Mouse (Mus musculus) forebrain, embryonic 11.5 days (tissue): ENCODE data around the gene Vti1b. TPM values are rescaled to one million over a fixed set of nuclear protein-coding genes. Genes with fewer than 3 reads are reported as not detected.

ENCODE experiments used
- ATAC-seq: fragments of 200-750 bp; cut with Nextera tagmentation; replicated peaks from 2 replicates; pipeline ENCODE4 v1.8.0; 2017; ENCODE audit warnings: moderate TSS enrichment; ENCODE audit not compliant: low FRiP score
- DNase-seq: peaks from one replicate; pipeline ENCODE4 v3.0.0-alpha.2; 2017; ENCODE audit warnings: low spot score
- H3K27ac ChIP-seq: fragments of 300-500 bp; sonication (generic); 2 replicates; pipeline ENCODE4 v1.5.1; 2014; ENCODE audit warnings: low read depth, low read length
- H3K27me3 ChIP-seq: fragments of 300-500 bp; sonication (generic); 2 replicates; pipeline ENCODE4 v1.6.1; 2014; ENCODE audit warnings: mild to moderate bottlenecking, low read length, mixed read lengths; ENCODE audit not compliant: control insufficient read depth, insufficient read depth
- H3K36me3 ChIP-seq: fragments of 300-500 bp; sonication (generic); 2 replicates; pipeline ENCODE4 v1.6.1; 2014; ENCODE audit warnings: mild to moderate bottlenecking, low read length, moderate library complexity, mixed read lengths; ENCODE audit not compliant: control insufficient read depth, insufficient read depth
- H3K4me1 ChIP-seq: fragments of 300-500 bp; sonication (generic); replicated peaks from 2 replicates; pipeline ENCODE4 v1.6.1; 2014; ENCODE audit warnings: low read length, mixed read lengths; ENCODE audit not compliant: control insufficient read depth, insufficient read depth
- H3K4me2 ChIP-seq: fragments of 300-500 bp; sonication (generic); 2 replicates; pipeline ENCODE4 v1.6.1; 2014; ENCODE audit warnings: low read depth, mild to moderate bottlenecking, low read length, moderate library complexity, mixed read lengths; ENCODE audit not compliant: severe bottlenecking
- H3K4me3 ChIP-seq: fragments of 300-500 bp; sonication (generic); 2 replicates; pipeline ENCODE4 v1.5.1; 2014; ENCODE audit warnings: low read depth, low read length
- H3K9ac ChIP-seq: fragments of 300-500 bp; sonication (generic); 2 replicates; pipeline ENCODE4 v1.6.1; 2014; ENCODE audit warnings: low read length
- H3K9me3 ChIP-seq: fragments of 300-500 bp; sonication (generic); 2 replicates; pipeline ENCODE4 v1.6.1; 2016; ENCODE audit warnings: low read length, mixed read lengths; ENCODE audit not compliant: control insufficient read depth
- WGBS: fragments of 180-500 bp; shearing (Covaris S2); extraction: QIAGEN DNeasy Blood & Tissue Kit; methylation state at CpG from one replicate; pipeline ENCODE4 v1.1.7; 2014; 5-methylcytosine and 5-hydroxymethylcytosine counted together
- polyA plus RNA-seq: library from polyadenylated mRNA; unstranded; fragments of >200 nt; fragmentation: Nextera tagmentation; extraction: Ambion mirVana; gene quantifications from 2 replicates; pipeline ENCODE4 v1.2.1, GENCODE M21; 2014

Vti1b gene
- polyA plus RNA-seq, 1 experiment from 2014 or later: 97.8 TPM

GRCm38 (mm10) chr12:79131706-79132460 is 40.6 kb downstream of the Vti1b start:
- no peak overlapping the region for H3K27ac ChIP-seq
- H3K4me2 ChIP-seq: peak overlapping the region; percentile 88; the same call in 1 of the 2 replicates
- H3K4me3 ChIP-seq: peak overlapping the region; percentile 42; the same call in 1 of the 2 replicates
- H3K4me1 ChIP-seq: peaks cover 3% of the 10 kb centered on the region; the same call in 1 of the 2 replicates
- WGBS: 28% methylated on average over 5 of the region's 5 CpGs
- no peak overlapping the region; the same call in 1 of the 2 replicates for H3K9ac ChIP-seq
- no peaks in the 10 kb centered on the region for H3K36me3 ChIP-seq
- no peak for DNase-seq
- ATAC-seq: no peak
- peaks cover 32% of the 10 kb centered on the region for H3K27me3 ChIP-seq
- no peaks in the 10 kb centered on the region for H3K9me3 ChIP-seq

- DNase-seq (no peak), ATAC-seq (no peak; the same call in 1 of the 2 replicates)
- under 1% methylated on average over 22 of the region's 22 CpGs for WGBS
- Histone ChIP-seq H3K27ac (no peak overlapping the region), H3K9me3 (no peaks in the 10 kb centered on the region), H3K9ac (peak overlapping the region; percentile 43), H3K4me1 (peaks cover 3% of the 10 kb centered on the region; the same call in 1 of the 2 replicates), H3K27me3 (peaks cover 32% of the 10 kb centered on the region), H3K4me2 (peak overlapping the region; percentile 88), H3K4me3 (peak overlapping the region; percentile 42), H3K36me3 (no peaks in the 10 kb centered on the region)
Measured at GRCm38 (mm10) chr12:79131178-79131675, 41.2 kb downstream of the Vti1b start.

- peak; percentile 91 for ATAC-seq
- H3K27ac ChIP-seq: no peak within 1 kb of the TSS
- H3K9ac ChIP-seq: peak within 1 kb of the TSS; percentile 43
- no peaks in the 10 kb centered on the region for H3K9me3 ChIP-seq
- no peaks in the 10 kb centered on the region for H3K36me3 ChIP-seq
- peak within 1 kb of the TSS; percentile 88 for H3K4me2 ChIP-seq
- DNase-seq: peak; percentile 87
- H3K27me3 ChIP-seq: peaks cover 32% of the 10 kb centered on the region
- WGBS: under 1% methylated on average over 47 of the region's 47 CpGs
- H3K4me1 ChIP-seq: peaks cover 3% of the 10 kb centered on the region; the same call in 1 of the 2 replicates
- H3K4me3 ChIP-seq: peak within 1 kb of the TSS; percentile 42
Measured at GRCm38 (mm10) chr12:79130299-79131177, 41.9 kb downstream of the Vti1b start, which contains the start of gene Arg2. TSS of gene Arg2 (plus strand) at chr12:79130777.

- Histone ChIP-seq H3K4me1 (no peaks in the 10 kb centered on the region), H3K36me3 (no peaks in the 10 kb centered on the region), H3K4me3 (no peak overlapping the region), H3K4me2 (no peak overlapping the region), H3K9me3 (no peaks in the 10 kb centered on the region), H3K9ac (no peak overlapping the region), H3K27me3 (no peaks in the 10 kb centered on the region), H3K27ac (no peak overlapping the region)
- WGBS: 39% methylated on average over 3 of the region's 3 CpGs
- ATAC-seq (no peak), DNase-seq (no peak)
Measured at GRCm38 (mm10) chr12:79122820-79123219, 49.6 kb downstream of the Vti1b start.

GRCm38 (mm10) chr12:79118991-79119390 is 53.5 kb downstream of the Vti1b start:
- H3K27me3 ChIP-seq: no peaks in the 10 kb centered on the region
- WGBS: 96% methylated on average over 4 of the region's 4 CpGs

More at GRCm38 (mm10) chr12:79118991-79119390, 53.5 kb downstream of the Vti1b start:
- Histone ChIP-seq H3K9me3 (no peaks in the 10 kb centered on the region), H3K4me1 (no peaks in the 10 kb centered on the region), H3K36me3 (no peaks in the 10 kb centered on the region), H3K27ac (no peak overlapping the region), H3K9ac (no peak overlapping the region), H3K4me2 (no peak overlapping the region), H3K4me3 (no peak overlapping the region)
- no peak for DNase-seq
- ATAC-seq: no peak

Other genes with a start within 250 kb of the Vti1b start
- 7.3 and 7.9 TPM in 2 replicates for gene Tmem229b, start 165.0 kb downstream of the Vti1b start, polyA plus RNA-seq
- gene Plekhh1, start 143.5 kb downstream of the Vti1b start, polyA plus RNA-seq: 6.9 and 8.4 TPM in 2 replicates
- 29.9 and 30.0 TPM in 2 replicates for gene Pigh, start 83.0 kb downstream of the Vti1b start, polyA plus RNA-seq
- gene Arg2, start 41.9 kb downstream of the Vti1b start, polyA plus RNA-seq: 4.5 and 4.9 TPM in 2 replicates
- 25.4 and 26.3 TPM in 2 replicates for gene Rdh11, start 19.6 kb upstream of the Vti1b start, polyA plus RNA-seq
- 0.85 and 1.8 TPM in 2 replicates for gene Rdh12, start 36.2 kb upstream of the Vti1b start, polyA plus RNA-seq
- gene Zfyve26, start 123.6 kb upstream of the Vti1b start, polyA plus RNA-seq: 16.1 and 18.0 TPM in 2 replicates
- 8.0 and 8.1 TPM in 2 replicates for gene Rad51b, start 124.6 kb upstream of the Vti1b start, polyA plus RNA-seq